ENCODE assay signal across 7 mouse cellular contexts in the genomic region with DNA sequence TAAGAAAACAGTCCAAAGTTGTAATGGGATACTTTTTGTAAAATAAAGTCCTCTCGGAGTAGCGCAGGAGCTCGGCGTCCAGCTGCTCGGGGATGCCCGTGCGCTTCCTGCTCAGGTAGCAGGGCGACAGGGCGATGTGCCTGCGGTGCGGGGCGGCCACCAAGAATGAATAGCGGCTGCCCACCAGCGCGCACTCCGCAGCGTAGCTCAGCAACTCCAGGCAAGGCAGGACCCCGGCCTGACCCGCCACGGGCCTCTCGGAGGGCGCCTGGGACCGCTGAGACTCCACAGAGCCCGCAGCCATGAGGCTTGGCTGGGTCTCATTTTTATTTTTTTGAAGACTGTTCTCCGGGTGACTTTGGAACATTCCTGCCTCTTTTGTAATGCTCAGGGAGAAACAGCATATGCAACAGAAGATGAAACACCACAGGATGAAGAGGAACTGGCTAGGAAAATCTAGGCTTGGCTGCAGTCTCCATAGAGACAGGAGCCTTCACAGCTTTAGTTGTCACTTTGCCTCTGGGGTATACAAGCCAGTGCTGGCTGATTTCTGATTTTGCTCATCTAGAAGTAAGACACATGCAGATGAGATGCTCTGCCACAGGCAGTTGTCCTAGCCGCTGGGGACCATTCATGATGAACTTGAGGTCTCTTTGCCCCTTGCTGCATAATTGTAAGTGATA. TPM values are rescaled to one million over a fixed set of nuclear protein-coding genes. Genes with fewer than 3 reads are reported as not detected.
A peak's percentile ranks its signal among the peaks of the same experiment; 100 is the strongest.
DNase-seq lines count a peak whose midpoint lies in the region; ATAC-seq and TF ChIP-seq lines count a peak whose summit lies in the region.

No protein-coding gene starts in this region.

- no peak overlapping the region for H3K9ac ChIP-seq in embryonic facial prominence, embryonic 15.5 days
- H3K9ac ChIP-seq in intestine, postnatal 0 days (ENCODE audit: low read depth, low read length) = no peak overlapping the region
- H3K9ac ChIP-seq in stomach, embryonic 14.5 days (replicated peaks; ENCODE audit: low read depth, low read length) = no peak overlapping the region

- intact Hi-C loops in left cerebral cortex, postnatal 4 days (cut with DNase I) = no loop called here

- peak; percentile 2 for DNase-seq in left cerebral cortex, postnatal 4 days
- no peak for DNase-seq in left cerebral cortex, adult 11 months (ENCODE audit: low spot score)
- DNase-seq in thymus, postnatal 14 days = no peak
- DNase-seq in cerebellum, postnatal 36 days = no peak

- H3K9me3 ChIP-seq in embryonic facial prominence, embryonic 15.5 days (replicated peaks) = no peaks in the 10 kb centered on the region
- no peaks in the 10 kb centered on the region for H3K9me3 ChIP-seq in intestine, postnatal 0 days (ENCODE audit: control insufficient read depth)
- no peaks in the 10 kb centered on the region for H3K9me3 ChIP-seq in stomach, embryonic 14.5 days (ENCODE audit: control insufficient read depth, low read depth, low read length)

- 13% methylated on average over 26 of the region's 26 CpGs for WGBS in embryonic facial prominence, embryonic 15.5 days
- 20% methylated on average over 26 of the region's 26 CpGs for WGBS in intestine, postnatal 0 days
- 14% methylated on average over 26 of the region's 26 CpGs for WGBS in stomach, embryonic 14.5 days

- no peaks in the 10 kb centered on the region for H3K27me3 ChIP-seq in embryonic facial prominence, embryonic 15.5 days
- H3K27me3 ChIP-seq in intestine, postnatal 0 days (replicated peaks; ENCODE audit: control insufficient read depth, insufficient read depth, low read length) = no peaks in the 10 kb centered on the region
- H3K27me3 ChIP-seq in stomach, embryonic 14.5 days (ENCODE audit: control insufficient read depth, insufficient read depth, low read length) = no peaks in the 10 kb centered on the region

- H3K4me1 ChIP-seq in embryonic facial prominence, embryonic 15.5 days = no peaks in the 10 kb centered on the region
- H3K4me1 ChIP-seq in intestine, postnatal 0 days (replicated peaks; ENCODE audit: control insufficient read depth, insufficient read depth, low read length) = no peaks in the 10 kb centered on the region
- H3K4me1 ChIP-seq in stomach, embryonic 14.5 days (ENCODE audit: control insufficient read depth, insufficient read depth, low read length) = no peaks in the 10 kb centered on the region

- no peak overlapping the region for H3K27ac ChIP-seq in embryonic facial prominence, embryonic 15.5 days (replicated peaks)
- H3K27ac ChIP-seq in intestine, postnatal 0 days (ENCODE audit: low read depth, low read length) = no peak overlapping the region
- H3K27ac ChIP-seq in stomach, embryonic 14.5 days (ENCODE audit: low read length) = no peak overlapping the region

- no peaks in the 10 kb centered on the region for H3K36me3 ChIP-seq in embryonic facial prominence, embryonic 15.5 days
- H3K36me3 ChIP-seq in intestine, postnatal 0 days (ENCODE audit: control insufficient read depth, insufficient read depth) = no peaks in the 10 kb centered on the region
- H3K36me3 ChIP-seq in stomach, embryonic 14.5 days (ENCODE audit: control insufficient read depth, insufficient read depth, low read length) = no peaks in the 10 kb centered on the region

- TF ChIP-seq CTCF in intestine, postnatal 0 days (IDR thresholded peaks at IDR 0.05; ENCODE audit: low read depth) = no peak

- H3K4me3 ChIP-seq in embryonic facial prominence, embryonic 15.5 days (replicated peaks) = peak overlapping the region; percentile 19
- H3K4me3 ChIP-seq in intestine, postnatal 0 days (ENCODE audit: low read depth, low read length) = no peak overlapping the region
- H3K4me3 ChIP-seq in stomach, embryonic 14.5 days (ENCODE audit: low read depth, low read length) = 0 out of 2 replicates have a peak overlapping the region, but pooled peaks have one; percentile 1

- peak overlapping the region; percentile 36 for H3K4me2 ChIP-seq in embryonic facial prominence, embryonic 15.5 days (replicated peaks)
- H3K4me2 ChIP-seq in intestine, postnatal 0 days (replicated peaks; ENCODE audit: low read depth) = 0 out of 2 replicates have a peak overlapping the region, but pooled peaks have one; percentile 21
- peak overlapping the region; percentile 31 for H3K4me2 ChIP-seq in stomach, embryonic 14.5 days (replicated peaks; ENCODE audit: low read depth, low read length)

- no peak for ATAC-seq in embryonic facial prominence, embryonic 15.5 days (ENCODE audit: insufficient number of reproducible peaks, low FRiP score, low TSS enrichment, low read depth)
- no peak for ATAC-seq in intestine, postnatal 0 days
- ATAC-seq in stomach, embryonic 14.5 days (ENCODE audit: insufficient number of reproducible peaks, insufficient read depth, low FRiP score, low read depth) = no peak

RNA-seq across cellular contexts. Expression of a gene that starts 21.5 kb away (rescaled TPM):
- total RNA-seq in left cerebral cortex, postnatal 4 days (2021) = under 1 TPM; 0.08 to 0.44 TPM
- not detected in 2 replicates for polyA plus RNA-seq in embryonic facial prominence, embryonic 15.5 days (2015; fragmentation: Nextera tagmentation; extraction: Ambion mirVana)
- 0.13 and 0.33 TPM in 2 replicates for polyA plus RNA-seq in intestine, postnatal 0 days (2015; fragmentation: Nextera tagmentation; extraction: Ambion mirVana)
- polyA plus RNA-seq in stomach, embryonic 14.5 days (2014; fragmentation: Nextera tagmentation; extraction: Ambion mirVana) = 0.27 TPM in 1 of 2 replicates, not detected in the other
